In the genomic region with DNA sequence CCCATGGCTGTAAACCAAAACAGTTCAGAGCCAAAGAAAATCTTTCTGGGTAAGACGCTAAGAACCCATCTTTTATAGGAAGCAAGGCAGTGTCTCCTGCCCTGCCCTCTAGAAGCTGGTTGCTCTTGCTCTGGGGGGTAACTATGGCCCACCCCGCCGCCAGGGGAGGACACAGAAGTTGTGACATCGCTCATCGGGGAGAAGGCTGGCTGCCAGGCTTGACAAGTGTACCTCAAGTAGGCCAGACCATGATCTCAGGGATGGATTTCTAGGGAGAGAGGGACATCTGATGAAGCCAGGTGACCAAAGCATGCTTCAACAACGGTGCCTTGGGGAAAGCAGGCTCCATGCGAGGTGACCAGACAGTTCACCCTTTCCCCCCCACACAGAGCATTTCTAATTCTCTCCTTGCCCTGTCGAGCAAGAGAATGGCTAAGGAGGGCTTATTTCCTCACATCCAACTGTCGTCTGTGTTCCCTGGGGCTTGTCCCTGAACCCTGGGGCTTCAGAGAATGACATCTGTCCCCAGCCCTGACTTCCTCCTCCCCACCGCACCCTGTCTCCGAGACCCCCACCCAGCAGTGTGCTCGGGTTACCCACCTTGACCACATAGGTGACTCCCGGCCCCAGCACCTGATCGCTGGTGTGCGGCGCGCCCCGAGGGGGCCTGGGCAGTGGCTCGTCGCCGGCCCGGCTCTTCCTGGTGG, we compare ENCODE assay signal across 8 mouse cellular contexts. TPM values are rescaled to one million over a fixed set of nuclear protein-coding genes. Genes with fewer than 3 reads are reported as not detected.
A peak's percentile ranks its signal among the peaks of the same experiment; 100 is the strongest.
DNase-seq lines count a peak whose midpoint lies in the region; ATAC-seq and TF ChIP-seq lines count a peak whose summit lies in the region.

No protein-coding gene starts in this region.

- H3K27ac ChIP-seq in layer of hippocampus, adult 2 months: peak overlapping the region; percentile 95
- no peak overlapping the region for H3K27ac ChIP-seq in embryonic facial prominence, embryonic 13.5 days
- H3K27ac ChIP-seq in intestine, postnatal 0 days (ENCODE audit: low read depth, low read length): no peak overlapping the region
- no peak overlapping the region for H3K27ac ChIP-seq in olfactory bulb, adult 2 months (ENCODE audit: insufficient read depth, low read depth, low read length)

- WGBS in embryonic facial prominence, embryonic 13.5 days: 6% methylated on average over 22 of the region's 22 CpGs
- WGBS in intestine, postnatal 0 days: 13% methylated on average over 22 of the region's 22 CpGs
- WGBS in olfactory bulb, adult 2 months: 7% methylated on average over 22 of the region's 22 CpGs

- no peaks in the 10 kb centered on the region for H3K9me3 ChIP-seq in embryonic facial prominence, embryonic 13.5 days
- no peaks in the 10 kb centered on the region for H3K9me3 ChIP-seq in intestine, postnatal 0 days (ENCODE audit: control insufficient read depth)

- peak overlapping the region; percentile 75 for H3K9ac ChIP-seq in embryonic facial prominence, embryonic 13.5 days
- 0 out of 2 replicates have a peak overlapping the region, but pooled peaks have one; percentile 27 for H3K9ac ChIP-seq in intestine, postnatal 0 days (ENCODE audit: low read depth, low read length)

- peaks cover 80% of the 10 kb centered on the region for H3K27me3 ChIP-seq in embryonic facial prominence, embryonic 13.5 days
- H3K27me3 ChIP-seq in intestine, postnatal 0 days (replicated peaks; ENCODE audit: control insufficient read depth, insufficient read depth, low read length): peaks cover 62% of the 10 kb centered on the region

- TF ChIP-seq CTCF in layer of hippocampus, adult 2 months (conservative IDR thresholded peaks at IDR 0.05): no peak
- TF ChIP-seq CTCF in intestine, postnatal 0 days (IDR thresholded peaks at IDR 0.05; ENCODE audit: low read depth): no peak
- TF ChIP-seq CTCF in olfactory bulb, adult 2 months (IDR thresholded peaks at IDR 0.05; ENCODE audit: insufficient read depth, low read depth, low read length): no peak

- H3K36me3 ChIP-seq in embryonic facial prominence, embryonic 13.5 days: no peaks in the 10 kb centered on the region
- H3K36me3 ChIP-seq in intestine, postnatal 0 days (ENCODE audit: control insufficient read depth, insufficient read depth): no peaks in the 10 kb centered on the region

- DNase-seq in layer of hippocampus, adult 2 months (ENCODE audit: low spot score in 2 of 2): peak in 1 of 2 experiments; percentile 18
- no peak for DNase-seq in layer of hippocampus, adult 9-10 months (ENCODE audit: low spot score)
- no peak for DNase-seq in adrenal gland, postnatal 36 days
- DNase-seq in lung, postnatal 36 days: no peak
- no peak for DNase-seq in kidney, postnatal 10 days

- no peak for ATAC-seq in embryonic facial prominence, embryonic 13.5 days (ENCODE audit: insufficient number of reproducible peaks, insufficient read depth, low FRiP score, low TSS enrichment, low read depth)
- ATAC-seq in intestine, postnatal 0 days: no peak

- H3K4me2 ChIP-seq in embryonic facial prominence, embryonic 13.5 days: peak overlapping the region; percentile 96
- peak overlapping the region; percentile 74 for H3K4me2 ChIP-seq in intestine, postnatal 0 days (replicated peaks; ENCODE audit: low read depth)

- H3K4me1 ChIP-seq in embryonic facial prominence, embryonic 13.5 days: peaks cover 39% of the 10 kb centered on the region
- no peaks in the 10 kb centered on the region for H3K4me1 ChIP-seq in intestine, postnatal 0 days (replicated peaks; ENCODE audit: control insufficient read depth, insufficient read depth, low read length)
- H3K4me1 ChIP-seq in olfactory bulb, adult 2 months (ENCODE audit: control insufficient read depth, insufficient read depth, low read length): peaks cover 19% of the 10 kb centered on the region

- peak overlapping the region; percentile 82 for H3K4me3 ChIP-seq in layer of hippocampus, adult 2 months
- H3K4me3 ChIP-seq in embryonic facial prominence, embryonic 13.5 days: peak overlapping the region; percentile 58
- peak overlapping the region; percentile 43 for H3K4me3 ChIP-seq in intestine, postnatal 0 days (ENCODE audit: low read depth, low read length)
- H3K4me3 ChIP-seq in olfactory bulb, adult 2 months (ENCODE audit: insufficient read depth, low read depth, low read length): peak overlapping the region; percentile 65

- TF ChIP-seq POLR2A in olfactory bulb, adult 2 months (IDR thresholded peaks at IDR 0.05; ENCODE audit: insufficient read depth, low read depth, low read length): no peak

RNA-seq across cellular contexts. Expression of a gene that starts 2.7 kb away (rescaled TPM):
- total RNA-seq in layer of hippocampus, adult 2 months (2021): 100 to 1,000 TPM; 120 to 127 TPM
- 2.3 and 3.1 TPM in 2 replicates for polyA plus RNA-seq in embryonic facial prominence, embryonic 13.5 days (2015; fragmentation: Nextera tagmentation; extraction: Ambion mirVana)
- polyA plus RNA-seq in intestine, postnatal 0 days (2015; fragmentation: Nextera tagmentation; extraction: Ambion mirVana): 0.17 TPM in 2 replicates
- polyA plus RNA-seq in olfactory bulb, adult 2 months (2012; ENCODE audit: insufficient read depth, insufficient read length, low replicate concordance, missing spikeins): not detected in 2 replicates
- total RNA-seq in adrenal gland, postnatal 36 days (2021): 1 to 10 TPM; 1.0 to 1.2 TPM
